Mouse (Mus musculus) brain, embryonic 14.5 days (tissue): Measurements from ENCODE around the gene Ccnd2.

Source experiments
- CTCF ChIP-seq: fragments of 200-500 bp; IDR thresholded peaks from 2 replicates; pipeline ENCODE4 v1.5.1; 2012; ENCODE audit warnings: inconsistent platforms, mild to moderate bottlenecking, moderate library complexity, borderline replicate concordance; ENCODE audit not compliant: insufficient read depth, insufficient read length; ENCODE audit errors: extremely low read depth
- POLR2A ChIP-seq: fragments of 200-500 bp; IDR thresholded peaks from 2 replicates; pipeline ENCODE4 v1.6.1; 2012; ENCODE audit warnings: mild to moderate bottlenecking, inconsistent platforms, borderline replicate concordance; ENCODE audit not compliant: poor library complexity, insufficient read depth, insufficient read length, severe bottlenecking; ENCODE audit errors: extremely low read depth

GRCm38 (mm10) chr6:127106726-127107125, 45.3 kb downstream of the Ccnd2 start:
- TF ChIP-seq CTCF (no peak), POLR2A (no peak)
